Mouse (Mus musculus): ENCODE results near the gene Smc5. TPM values are rescaled to one million over a fixed set of nuclear protein-coding genes. Genes with fewer than 3 reads are reported as not detected.

Smc5 gene
- 25.9 and 27.1 TPM in 2 replicates for polyA plus RNA-seq (2015; fragmentation: Nextera tagmentation; extraction: Ambion mirVana)

DNA sequence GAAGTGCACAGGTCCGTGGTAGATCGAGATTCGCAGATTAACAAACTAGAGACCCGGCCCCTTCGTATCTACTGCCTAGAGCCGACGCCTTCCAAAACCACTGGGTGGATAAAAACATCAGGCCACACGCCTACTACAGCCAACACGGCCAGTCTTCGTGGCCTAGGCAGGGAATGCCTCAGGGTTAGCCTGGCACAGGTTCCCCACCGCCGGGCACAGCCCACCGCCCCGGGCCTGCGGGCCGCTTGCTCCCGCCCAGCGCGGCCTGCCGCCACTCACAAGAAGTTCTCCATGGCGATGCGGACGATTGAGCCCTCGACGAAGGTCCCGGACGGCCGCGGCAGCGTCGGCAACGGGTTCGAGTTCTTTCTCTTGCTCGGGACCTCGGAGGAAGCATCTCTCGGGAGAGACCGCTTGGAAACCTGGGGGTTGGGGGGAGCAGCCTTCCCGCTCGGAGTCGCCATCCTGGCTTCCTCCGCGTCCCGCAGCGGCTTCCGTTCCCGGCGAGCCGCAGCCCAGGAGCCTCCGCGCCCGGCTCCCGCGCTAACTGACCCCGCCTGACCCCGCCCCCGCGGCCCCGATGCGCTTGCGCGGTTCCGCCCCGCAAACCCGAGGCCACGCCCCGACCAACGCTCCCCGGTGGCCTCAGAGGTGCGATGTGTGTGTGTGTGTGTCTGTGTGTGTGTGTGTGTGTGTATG is at the start of gene Smc5:
Gene Smc5 (minus strand): TSS at position 543 of the 699 bp plus-strand sequence.
- Histone ChIP-seq H3K4me1 (ENCODE audit: control insufficient read depth, insufficient read depth, low read length) (peaks cover 9% of the 10 kb centered on the region), H3K4me2 (ENCODE audit: low read length) (peak within 1 kb of the TSS; percentile 83), H3K27me3 (ENCODE audit: control insufficient read depth, insufficient read depth, low read depth, low read length) (no peaks in the 10 kb centered on the region), H3K9me3 (replicated peaks; ENCODE audit: control insufficient read depth, low read length, poor library complexity, severe bottlenecking) (no peaks in the 10 kb centered on the region), H3K27ac (ENCODE audit: low read length) (peak within 1 kb of the TSS; percentile 78), H3K36me3 (ENCODE audit: control insufficient read depth, insufficient read depth, low read length) (no peaks in the 10 kb centered on the region), H3K9ac (ENCODE audit: low read depth, low read length) (peak within 1 kb of the TSS; percentile 82), H3K4me3 (ENCODE audit: low read depth, low read length) (peak within 1 kb of the TSS; percentile 94)
- under 1% methylated on average over 61 of the region's 69 CpGs for WGBS
- ATAC-seq: peak; percentile 95

DNA sequence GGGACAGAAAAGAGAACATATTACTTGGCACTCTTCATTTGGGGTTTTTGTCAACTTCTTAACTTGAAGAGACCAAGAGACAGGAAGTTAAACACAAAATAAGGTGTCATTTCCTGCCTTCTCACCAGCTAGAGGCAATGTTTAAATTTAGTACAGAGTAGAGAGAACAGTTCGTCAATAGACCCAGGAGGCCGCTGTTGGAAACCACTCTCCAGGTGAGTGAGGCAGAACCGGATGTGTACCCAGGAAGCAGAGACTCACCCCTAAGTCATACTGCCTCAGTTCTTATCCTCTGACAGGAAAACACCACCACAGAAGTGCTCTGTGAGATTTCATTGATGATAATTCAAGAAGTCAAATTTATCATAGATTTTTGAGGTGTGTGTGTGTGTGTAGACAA is 49.4 kb upstream of the Smc5 start:
- no peak overlapping the region for H3K4me3 ChIP-seq (ENCODE audit: low read depth, low read length)
- WGBS: 92% methylated on average over 3 of the region's 3 CpGs
- no peaks in the 10 kb centered on the region for H3K36me3 ChIP-seq (ENCODE audit: control insufficient read depth, insufficient read depth, low read length)
- no peaks in the 10 kb centered on the region for H3K4me1 ChIP-seq (ENCODE audit: control insufficient read depth, insufficient read depth, low read length)
- no peak for ATAC-seq
- no peak overlapping the region for H3K4me2 ChIP-seq (ENCODE audit: low read length)
- H3K9ac ChIP-seq (ENCODE audit: low read depth, low read length): no peak overlapping the region
- no peaks in the 10 kb centered on the region for H3K27me3 ChIP-seq (ENCODE audit: control insufficient read depth, insufficient read depth, low read depth, low read length)
- H3K9me3 ChIP-seq (replicated peaks; ENCODE audit: control insufficient read depth, low read length, poor library complexity, severe bottlenecking): no peaks in the 10 kb centered on the region
- H3K27ac ChIP-seq (ENCODE audit: low read length): no peak overlapping the region

DNA sequence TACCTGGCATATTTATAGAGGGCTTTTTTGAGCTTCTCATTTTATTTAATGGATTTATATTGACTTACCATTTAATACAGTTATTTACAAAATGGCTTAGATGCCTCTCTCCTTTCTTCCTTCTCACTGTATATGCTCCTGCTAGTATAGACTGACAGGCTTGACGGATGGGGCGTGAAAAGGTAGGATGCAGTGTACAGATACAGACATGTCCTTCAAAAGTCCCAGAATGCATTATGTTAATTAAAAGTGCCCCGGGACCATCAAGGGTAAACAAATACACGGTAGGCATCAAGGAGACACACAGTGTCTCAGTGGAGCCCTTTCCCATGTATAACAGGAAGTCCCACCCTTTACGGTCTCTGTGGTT is 44.3 kb upstream of the Smc5 start:
- no peak for ATAC-seq
- 0 out of 2 replicates have a peak, but pooled peaks cover 5% of the 10 kb centered on the region for H3K4me1 ChIP-seq (ENCODE audit: control insufficient read depth, insufficient read depth, low read length)
- H3K9ac ChIP-seq (ENCODE audit: low read depth, low read length): no peak overlapping the region
- H3K4me2 ChIP-seq (ENCODE audit: low read length): no peak overlapping the region
- no peaks in the 10 kb centered on the region for H3K27me3 ChIP-seq (ENCODE audit: control insufficient read depth, insufficient read depth, low read depth, low read length)
- H3K9me3 ChIP-seq (replicated peaks; ENCODE audit: control insufficient read depth, low read length, poor library complexity, severe bottlenecking): no peaks in the 10 kb centered on the region
- H3K27ac ChIP-seq (ENCODE audit: low read length): no peak overlapping the region
- no peaks in the 10 kb centered on the region for H3K36me3 ChIP-seq (ENCODE audit: control insufficient read depth, insufficient read depth, low read length)
- H3K4me3 ChIP-seq (ENCODE audit: low read depth, low read length): no peak overlapping the region
- 78% methylated on average over 5 of the region's 5 CpGs for WGBS

DNA sequence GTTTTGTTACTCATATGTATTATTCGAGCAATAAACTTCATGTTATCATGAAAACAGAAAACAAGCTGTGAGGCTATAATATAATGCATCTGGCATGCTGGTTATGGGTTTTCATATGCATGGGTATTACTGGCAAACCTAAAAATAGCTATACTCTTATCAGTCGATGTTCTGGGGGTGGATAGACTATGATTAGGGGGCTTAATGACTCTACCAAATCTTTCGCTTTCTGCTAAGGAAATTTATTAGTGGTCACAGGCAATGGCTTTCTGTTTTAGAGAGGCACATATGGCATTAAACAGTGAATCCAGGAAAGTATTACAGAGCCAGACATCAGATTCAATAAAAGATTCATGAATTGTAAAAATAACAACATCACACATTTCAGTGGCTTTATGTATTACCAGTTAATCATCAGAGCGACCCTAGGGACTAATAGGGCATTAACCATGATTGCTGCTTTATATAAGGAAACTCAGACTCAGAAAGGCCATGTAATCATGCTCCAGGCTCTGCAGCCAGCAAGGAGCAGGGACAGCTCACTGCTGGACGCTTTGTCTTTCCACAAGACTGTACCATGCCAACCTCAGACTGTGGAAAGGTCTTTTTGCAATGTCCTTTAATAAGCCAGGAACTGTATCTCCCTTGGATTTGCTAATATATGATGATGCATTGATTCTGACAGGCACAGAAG is 43.7 kb upstream of the Smc5 start:
- Histone ChIP-seq H3K27ac (ENCODE audit: low read length) (no peak overlapping the region), H3K9ac (ENCODE audit: low read depth, low read length) (peak overlapping the region; percentile 34; the same call in 1 of the 2 replicates), H3K27me3 (ENCODE audit: control insufficient read depth, insufficient read depth, low read depth, low read length) (no peaks in the 10 kb centered on the region), H3K4me1 (ENCODE audit: control insufficient read depth, insufficient read depth, low read length) (0 out of 2 replicates have a peak, but pooled peaks cover 5% of the 10 kb centered on the region), H3K4me3 (ENCODE audit: low read depth, low read length) (no peak overlapping the region), H3K36me3 (ENCODE audit: control insufficient read depth, insufficient read depth, low read length) (no peaks in the 10 kb centered on the region), H3K4me2 (ENCODE audit: low read length) (no peak overlapping the region), H3K9me3 (replicated peaks; ENCODE audit: control insufficient read depth, low read length, poor library complexity, severe bottlenecking) (no peaks in the 10 kb centered on the region)
- no peak for ATAC-seq
- 70% methylated on average over 5 of the region's 5 CpGs for WGBS

DNA sequence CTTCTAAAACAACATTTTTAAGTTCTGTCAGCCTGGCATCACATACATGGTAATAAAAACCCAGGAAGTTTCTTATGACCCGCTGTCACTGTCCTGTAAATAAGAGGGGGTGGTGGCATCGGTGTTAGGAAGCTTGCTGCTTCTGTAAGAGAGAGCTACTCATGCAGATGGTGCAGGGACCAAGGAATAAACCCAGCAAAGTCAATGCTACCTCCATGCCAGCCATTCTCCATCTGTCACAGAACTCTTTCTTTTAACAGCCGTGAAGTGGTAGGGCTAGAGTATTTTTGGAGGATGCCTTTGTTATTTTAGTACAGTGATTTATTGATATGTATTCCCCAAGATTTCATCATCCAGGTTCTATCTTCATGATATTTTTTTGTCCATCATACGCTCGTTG is 43.2 kb upstream of the Smc5 start:
- Histone ChIP-seq H3K4me3 (ENCODE audit: low read depth, low read length) (no peak overlapping the region), H3K4me1 (ENCODE audit: control insufficient read depth, insufficient read depth, low read length) (0 out of 2 replicates have a peak, but pooled peaks cover 5% of the 10 kb centered on the region), H3K36me3 (ENCODE audit: control insufficient read depth, insufficient read depth, low read length) (no peaks in the 10 kb centered on the region), H3K4me2 (ENCODE audit: low read length) (no peak overlapping the region), H3K9ac (ENCODE audit: low read depth, low read length) (no peak overlapping the region), H3K27ac (ENCODE audit: low read length) (no peak overlapping the region), H3K27me3 (ENCODE audit: control insufficient read depth, insufficient read depth, low read depth, low read length) (no peaks in the 10 kb centered on the region), H3K9me3 (replicated peaks; ENCODE audit: control insufficient read depth, low read length, poor library complexity, severe bottlenecking) (no peaks in the 10 kb centered on the region)
- ATAC-seq: no peak
- 90% methylated on average over 5 of the region's 5 CpGs for WGBS

DNA sequence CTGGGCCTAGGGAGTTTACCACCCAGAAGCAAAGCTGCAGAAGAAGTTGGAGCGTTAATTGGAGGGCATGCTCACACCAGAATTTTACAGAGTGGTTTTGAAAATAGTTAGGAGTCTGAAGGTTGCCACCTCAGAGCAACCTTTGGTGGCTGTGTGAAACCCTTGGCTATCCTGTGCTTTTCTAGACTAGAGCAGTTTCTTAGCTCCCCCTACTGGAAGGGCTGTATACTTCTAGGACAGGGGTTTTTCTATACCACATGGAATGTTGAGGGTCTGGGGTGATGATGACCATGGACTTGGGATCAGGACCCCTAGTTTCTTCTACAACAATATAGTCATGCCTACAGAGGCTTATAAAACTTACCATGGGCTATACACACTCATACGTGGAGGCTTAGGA is 36.3 kb upstream of the Smc5 start:
- Histone ChIP-seq H3K27me3 (ENCODE audit: control insufficient read depth, insufficient read depth, low read depth, low read length) (no peaks in the 10 kb centered on the region), H3K9ac (ENCODE audit: low read depth, low read length) (no peak overlapping the region), H3K27ac (ENCODE audit: low read length) (no peak overlapping the region), H3K4me3 (ENCODE audit: low read depth, low read length) (no peak overlapping the region), H3K9me3 (replicated peaks; ENCODE audit: control insufficient read depth, low read length, poor library complexity, severe bottlenecking) (no peaks in the 10 kb centered on the region), H3K4me2 (ENCODE audit: low read length) (no peak overlapping the region), H3K4me1 (ENCODE audit: control insufficient read depth, insufficient read depth, low read length) (no peaks in the 10 kb centered on the region), H3K36me3 (ENCODE audit: control insufficient read depth, insufficient read depth, low read length) (no peaks in the 10 kb centered on the region)
- no peak for ATAC-seq
- 81% methylated on average over 2 of the region's 2 CpGs for WGBS

DNA sequence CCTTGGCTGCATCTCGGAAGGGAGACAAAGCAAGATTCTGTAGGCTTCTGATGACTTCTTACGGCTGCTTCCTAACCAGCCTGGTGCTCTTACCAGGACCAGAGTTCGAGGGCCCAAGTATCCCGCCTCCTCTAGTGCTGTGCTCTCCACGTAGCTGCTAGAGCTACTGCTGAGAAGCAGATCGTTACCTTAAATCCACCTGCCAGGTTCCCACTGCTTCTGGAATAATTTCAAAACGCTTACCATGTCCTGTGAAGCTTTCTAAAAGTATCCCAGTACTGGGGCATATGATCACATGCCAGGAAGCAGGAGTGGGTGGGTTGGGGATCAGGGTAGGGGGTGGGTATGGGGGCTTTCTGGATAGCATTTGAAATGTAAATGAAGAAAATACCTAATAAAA is 33.0 kb upstream of the Smc5 start:
- H3K4me2 ChIP-seq (ENCODE audit: low read length): no peak overlapping the region
- H3K4me3 ChIP-seq (ENCODE audit: low read depth, low read length): no peak overlapping the region
- H3K27ac ChIP-seq (ENCODE audit: low read length): no peak overlapping the region
- ATAC-seq: no peak
- H3K9me3 ChIP-seq (replicated peaks; ENCODE audit: control insufficient read depth, low read length, poor library complexity, severe bottlenecking): no peaks in the 10 kb centered on the region
- H3K27me3 ChIP-seq (ENCODE audit: control insufficient read depth, insufficient read depth, low read depth, low read length): no peaks in the 10 kb centered on the region
- no peak overlapping the region for H3K9ac ChIP-seq (ENCODE audit: low read depth, low read length)
- no peaks in the 10 kb centered on the region for H3K36me3 ChIP-seq (ENCODE audit: control insufficient read depth, insufficient read depth, low read length)
- no peaks in the 10 kb centered on the region for H3K4me1 ChIP-seq (ENCODE audit: control insufficient read depth, insufficient read depth, low read length)
- WGBS: 86% methylated on average over 7 of the region's 7 CpGs

DNA sequence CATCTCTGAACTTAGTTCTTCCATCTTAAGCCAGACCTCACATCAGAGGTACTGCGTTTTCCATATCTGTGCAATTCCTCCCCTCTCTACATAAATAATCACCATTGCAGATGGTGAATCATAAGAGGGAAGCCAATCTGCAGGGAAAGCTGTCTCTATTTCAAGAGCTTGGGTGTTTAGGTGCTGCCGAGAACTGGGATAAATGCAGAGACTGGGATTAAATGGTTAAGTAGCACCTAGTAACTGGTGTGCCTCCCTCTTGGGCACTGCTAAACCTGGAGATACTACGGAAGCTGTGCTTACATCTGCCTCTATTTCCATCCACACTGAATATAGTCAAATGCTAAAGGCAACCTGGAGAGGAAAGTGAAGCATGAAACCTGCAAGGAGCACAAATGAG is 26.3 kb upstream of the Smc5 start:
- Histone ChIP-seq H3K4me2 (ENCODE audit: low read length) (no peak overlapping the region), H3K4me1 (ENCODE audit: control insufficient read depth, insufficient read depth, low read length) (no peaks in the 10 kb centered on the region), H3K36me3 (ENCODE audit: control insufficient read depth, insufficient read depth, low read length) (no peaks in the 10 kb centered on the region), H3K27ac (ENCODE audit: low read length) (no peak overlapping the region), H3K9me3 (replicated peaks; ENCODE audit: control insufficient read depth, low read length, poor library complexity, severe bottlenecking) (no peaks in the 10 kb centered on the region), H3K27me3 (ENCODE audit: control insufficient read depth, insufficient read depth, low read depth, low read length) (no peaks in the 10 kb centered on the region), H3K4me3 (ENCODE audit: low read depth, low read length) (no peak overlapping the region), H3K9ac (ENCODE audit: low read depth, low read length) (no peak overlapping the region)
- WGBS: 93% methylated on average over 3 of the region's 3 CpGs
- no peak for ATAC-seq

DNA sequence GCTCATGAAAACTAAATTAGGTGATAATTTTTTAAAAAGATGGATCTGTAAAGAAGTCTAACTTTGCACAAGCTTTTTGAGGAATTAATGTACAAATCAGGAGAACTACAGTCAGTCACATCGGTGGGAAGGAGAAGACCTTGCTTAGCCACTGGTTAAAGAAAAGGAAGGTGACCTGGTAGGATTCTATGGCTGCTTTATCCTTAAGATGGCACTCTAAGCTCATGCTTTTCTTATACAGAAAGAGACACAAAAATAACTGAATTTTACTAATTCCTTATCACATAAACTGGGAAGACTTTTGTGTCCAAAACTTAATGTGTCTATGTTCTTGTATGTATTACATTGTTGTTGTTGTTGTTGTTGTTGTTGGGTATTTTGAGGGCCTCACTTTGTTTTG is 25.2 kb upstream of the Smc5 start:
- Histone ChIP-seq H3K4me2 (ENCODE audit: low read length) (no peak overlapping the region), H3K4me3 (ENCODE audit: low read depth, low read length) (no peak overlapping the region), H3K9ac (ENCODE audit: low read depth, low read length) (no peak overlapping the region), H3K36me3 (ENCODE audit: control insufficient read depth, insufficient read depth, low read length) (no peaks in the 10 kb centered on the region), H3K27ac (ENCODE audit: low read length) (no peak overlapping the region), H3K9me3 (replicated peaks; ENCODE audit: control insufficient read depth, low read length, poor library complexity, severe bottlenecking) (no peaks in the 10 kb centered on the region), H3K4me1 (ENCODE audit: control insufficient read depth, insufficient read depth, low read length) (no peaks in the 10 kb centered on the region), H3K27me3 (ENCODE audit: control insufficient read depth, insufficient read depth, low read depth, low read length) (no peaks in the 10 kb centered on the region)
- ATAC-seq: no peak
- 88% methylated on average over 1 of the region's 1 CpGs for WGBS

Data from midbrain, embryonic 16.5 days (tissue).